Mouse (Mus musculus): ENCODE data around the gene Sugt1.
A peak's percentile ranks its signal among the peaks of the same experiment; 100 is the strongest.

Gene Sugt1

DNA sequence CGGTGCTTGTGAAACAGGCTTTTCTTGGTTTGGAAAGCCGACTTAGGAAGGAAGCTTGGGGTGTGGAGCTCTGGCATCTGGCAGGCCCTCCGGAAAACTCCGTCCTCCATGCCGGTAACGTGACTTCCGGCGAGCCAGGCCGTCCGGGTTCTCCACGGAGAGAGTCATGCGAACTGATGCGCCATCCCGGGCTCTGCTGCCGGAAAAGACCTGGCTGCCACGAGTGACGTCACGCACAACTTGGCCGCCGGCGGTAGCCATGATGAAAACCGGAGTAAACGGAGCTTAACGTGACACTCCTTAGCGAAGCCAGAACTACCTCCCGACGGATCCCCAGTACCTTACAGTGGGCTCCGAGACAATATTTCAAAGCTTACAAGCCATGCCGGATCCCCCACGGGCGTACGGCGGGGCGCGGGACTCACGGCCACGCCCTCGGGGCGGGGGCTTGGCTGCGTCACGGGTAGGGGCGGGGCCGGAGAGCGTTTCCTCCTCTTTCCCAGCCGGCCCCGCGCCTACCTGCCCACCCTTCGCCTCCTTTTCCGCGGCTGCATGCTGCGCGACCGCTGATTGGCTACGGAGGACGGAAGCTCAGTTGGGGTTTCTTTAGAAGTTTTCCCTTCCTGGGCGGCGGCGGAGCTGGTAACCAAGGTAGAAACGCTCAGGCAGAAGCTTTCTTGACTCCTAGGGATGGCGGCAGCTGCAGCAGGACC, at the start of gene Sugt1:
Sugt1 (plus strand) TSS at position 553 of the 713 bp plus-strand sequence.
- DNase-seq (ENCODE audit: low spot score in 2 of 2), result peak; percentile 96 to 97

GRCm38 (mm10) chr14:79537921-79538320, 49.6 kb upstream of the Sugt1 start:
- no peak for DNase-seq (ENCODE audit: low spot score in 2 of 2)

GRCm38 (mm10) chr14:79541606-79542005, 45.9 kb upstream of the Sugt1 start:
- no peak for DNase-seq (ENCODE audit: low spot score in 2 of 2)

DNA sequence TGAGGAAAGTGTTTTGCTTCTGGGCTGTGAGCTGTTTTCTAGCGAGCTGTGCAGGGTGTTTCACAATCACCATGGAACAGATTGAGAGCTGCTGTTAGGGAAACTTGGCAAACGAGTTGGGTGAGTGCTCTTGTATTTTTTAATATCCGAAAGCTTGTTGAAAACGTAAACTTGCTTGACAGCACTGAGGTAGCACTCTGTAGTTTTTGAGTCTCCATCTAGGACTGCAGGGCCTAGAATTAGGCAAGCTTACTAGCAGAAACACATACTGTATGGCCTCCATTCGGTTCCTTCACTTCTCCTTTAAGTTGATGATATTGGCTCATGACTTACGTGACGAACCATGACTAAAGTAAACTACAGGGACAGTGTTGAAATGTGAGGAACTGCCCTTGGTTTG, 38.1 kb upstream of the Sugt1 start:
- DNase-seq (ENCODE audit: low spot score in 2 of 2), result peak; percentile 50 to 66

- no peak for DNase-seq (ENCODE audit: low spot score in 2 of 2)
These were observed 35.6 kb upstream of the Sugt1 start for GRCm38 (mm10) chr14:79551929-79552328.

GRCm38 (mm10) chr14:79552854-79553253, 34.6 kb upstream of the Sugt1 start:
- no peak for DNase-seq (ENCODE audit: low spot score in 2 of 2)

DNA sequence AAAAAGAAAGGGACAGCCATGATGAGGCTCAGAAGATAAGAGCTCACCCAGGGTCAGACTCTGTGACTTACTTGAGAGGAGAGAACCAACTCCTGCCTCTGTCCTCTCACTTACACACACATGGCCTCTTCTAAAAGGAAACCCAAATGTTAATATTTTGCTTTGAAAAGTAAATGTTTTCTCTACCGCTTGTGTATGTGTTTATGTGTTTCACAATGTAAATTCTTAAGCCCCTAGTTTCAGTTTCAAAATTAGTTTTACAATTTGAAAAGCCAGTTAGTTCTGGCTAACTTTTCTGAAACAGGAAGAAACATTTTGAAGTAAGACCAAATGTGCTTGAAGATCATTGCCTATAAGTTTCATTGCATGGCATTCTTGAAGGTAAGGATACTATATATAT, 29.7 kb upstream of the Sugt1 start:
- DNase-seq (ENCODE audit: low spot score in 2 of 2), result no peak

DNA sequence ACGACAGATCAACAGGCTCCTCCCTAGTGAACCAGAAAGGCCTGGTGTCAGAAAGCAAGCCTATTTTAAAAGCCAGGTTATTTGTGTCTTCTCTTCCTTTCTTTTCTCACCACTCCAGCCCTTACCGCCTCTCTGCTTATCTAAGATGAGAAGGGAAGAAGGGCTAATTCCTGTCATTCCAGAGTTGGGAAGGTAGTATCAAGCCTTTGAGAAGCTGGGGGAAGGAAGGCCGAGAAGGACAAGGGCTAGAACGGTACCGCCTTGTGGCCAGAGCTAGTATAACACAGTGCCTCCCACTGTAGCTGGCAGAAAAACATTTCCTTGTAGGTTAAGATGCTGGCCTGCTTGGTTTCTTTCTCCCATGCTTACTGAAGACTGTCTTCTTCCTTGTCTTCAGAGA, 24.7 kb upstream of the Sugt1 start:
- DNase-seq (ENCODE audit: low spot score in 2 of 2), result peak; percentile 43 to 57

DNA sequence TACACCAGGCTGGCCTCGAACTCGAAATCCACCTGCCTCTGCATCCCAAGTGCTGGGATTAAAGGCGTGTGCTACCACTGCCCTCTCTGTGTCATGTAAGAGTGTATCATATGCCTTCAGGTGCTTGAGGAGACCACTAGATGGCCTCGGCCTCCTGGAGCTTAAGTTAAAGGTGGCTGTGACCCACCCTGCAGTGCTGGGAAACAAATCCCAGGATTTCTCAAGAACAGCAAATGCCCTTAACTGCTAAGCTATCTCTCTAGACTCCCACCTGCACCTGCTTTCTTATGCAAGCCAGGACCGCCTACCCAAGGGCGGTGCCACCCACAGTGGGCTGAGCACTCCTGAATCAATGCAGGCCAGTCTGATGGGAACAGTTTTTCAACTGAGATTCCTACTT, 22.7 kb upstream of the Sugt1 start:
- no peak for DNase-seq (ENCODE audit: low spot score in 2 of 2)

- DNase-seq (ENCODE audit: low spot score in 2 of 2), result no peak
These were observed 13.9 kb upstream of the Sugt1 start for GRCm38 (mm10) chr14:79573482-79574191.

GRCm38 (mm10) chr14:79574361-79574760, 13.1 kb upstream of the Sugt1 start:
- DNase-seq (ENCODE audit: low spot score in 2 of 2), result no peak

- DNase-seq (ENCODE audit: low spot score in 2 of 2), result no peak
These were observed 3.8 kb upstream of the Sugt1 start for GRCm38 (mm10) chr14:79583526-79584245.

DNA sequence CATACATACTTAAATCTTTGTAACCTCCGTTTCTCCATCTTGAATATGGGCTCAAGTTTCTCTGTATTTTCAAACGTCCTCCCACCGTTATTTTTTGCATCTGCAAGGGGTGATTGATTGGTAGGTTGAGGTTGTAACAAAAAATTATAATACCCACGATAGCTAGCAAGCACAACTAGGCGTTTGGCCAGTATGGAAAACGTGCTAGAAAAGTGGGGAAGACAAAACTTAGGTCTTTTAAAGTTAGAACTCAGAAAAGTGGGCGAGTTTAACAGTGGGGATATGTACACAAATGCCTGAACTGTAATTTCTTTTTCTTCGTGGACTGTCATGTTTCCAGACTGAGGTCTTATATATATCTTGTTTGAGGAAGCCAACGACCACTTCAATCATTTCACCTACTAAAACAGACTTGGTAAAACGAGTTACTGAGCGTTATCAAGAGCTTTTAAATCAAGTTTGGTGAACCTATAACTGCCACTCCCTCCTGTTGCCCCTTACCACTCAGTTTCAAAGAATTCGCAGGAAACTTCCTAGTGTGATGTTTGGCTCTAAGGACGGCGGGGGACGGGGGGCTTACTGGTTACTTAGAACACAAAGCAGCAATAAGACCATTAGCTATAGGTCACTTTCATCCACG, 872 bp upstream of the Sugt1 start:
- no peak for DNase-seq (ENCODE audit: low spot score in 2 of 2)

DNA sequence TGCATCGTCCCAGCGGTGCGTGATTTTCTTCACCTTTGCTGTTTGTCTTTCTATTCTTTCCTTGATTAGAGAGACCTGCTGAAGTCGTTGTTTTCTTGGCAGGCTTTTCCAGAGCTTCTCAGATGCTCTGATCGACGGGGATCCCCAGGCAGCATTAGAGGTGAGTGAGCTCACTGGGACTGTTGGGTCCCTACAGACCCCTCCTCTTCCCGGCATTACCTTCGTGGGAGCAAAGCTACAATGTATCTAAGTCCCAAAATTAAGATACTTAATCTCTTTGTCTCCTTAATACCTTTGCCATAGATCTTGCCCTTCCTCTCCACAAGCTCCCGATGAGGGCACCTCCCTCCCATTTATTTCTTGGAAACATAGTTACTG, 350 bp downstream of the Sugt1 start:
- no peak for DNase-seq (ENCODE audit: low spot score in 2 of 2)

DNA sequence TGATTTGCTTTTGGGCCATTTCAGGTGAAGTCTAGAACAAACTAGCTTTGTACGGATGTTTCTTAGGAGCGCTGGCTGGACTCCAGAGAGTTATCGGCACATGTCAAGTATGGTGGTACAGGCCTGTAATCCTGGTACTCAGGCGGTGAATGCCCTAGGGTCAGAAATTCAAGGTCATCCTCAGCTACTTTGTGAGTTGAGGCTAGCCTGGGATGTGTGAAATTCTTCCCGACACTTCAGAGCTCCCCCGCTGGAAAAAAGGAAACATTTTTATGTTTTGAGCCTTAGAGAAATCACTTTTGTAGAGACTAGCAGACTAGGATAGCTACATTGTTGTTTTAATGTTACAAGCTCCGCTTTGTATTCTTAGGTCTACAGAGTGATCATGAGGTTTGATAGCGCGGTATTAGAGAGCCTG, 1.1 kb downstream of the Sugt1 start:
- no peak for DNase-seq (ENCODE audit: low spot score in 2 of 2)

DNA sequence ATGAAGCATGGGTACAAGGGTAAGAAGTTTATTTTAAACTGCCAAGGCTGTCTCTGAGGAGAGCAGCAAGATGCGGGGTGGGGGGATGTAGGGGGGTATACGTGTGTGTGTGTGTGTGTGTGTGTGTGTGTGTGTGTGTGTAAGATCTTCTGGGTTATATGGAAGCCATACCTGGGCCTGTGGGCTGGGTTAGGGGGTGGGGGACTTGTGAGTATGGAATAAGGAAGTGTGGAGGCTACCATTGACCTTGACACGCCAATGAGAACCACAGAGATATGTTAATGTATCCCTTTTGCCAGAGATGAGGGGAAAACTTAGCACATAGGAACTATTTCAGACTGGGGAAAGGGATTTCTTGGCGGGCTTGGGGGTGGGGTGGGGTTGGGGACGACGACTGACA, 1.9 kb downstream of the Sugt1 start:
- DNase-seq (ENCODE audit: low spot score in 2 of 2), result no peak

GRCm38 (mm10) chr14:79590916-79591315, 3.4 kb downstream of the Sugt1 start:
- DNase-seq (ENCODE audit: low spot score in 2 of 2), result no peak

GRCm38 (mm10) chr14:79591611-79592010, 4.1 kb downstream of the Sugt1 start:
- no peak for DNase-seq (ENCODE audit: low spot score in 2 of 2)

- no peak for DNase-seq (ENCODE audit: low spot score in 2 of 2)
These were observed 6.6 kb downstream of the Sugt1 start for GRCm38 (mm10) chr14:79594069-79594468.

- no peak for DNase-seq (ENCODE audit: low spot score in 2 of 2)
These were observed 9.1 kb downstream of the Sugt1 start for GRCm38 (mm10) chr14:79596602-79597001.

DNA sequence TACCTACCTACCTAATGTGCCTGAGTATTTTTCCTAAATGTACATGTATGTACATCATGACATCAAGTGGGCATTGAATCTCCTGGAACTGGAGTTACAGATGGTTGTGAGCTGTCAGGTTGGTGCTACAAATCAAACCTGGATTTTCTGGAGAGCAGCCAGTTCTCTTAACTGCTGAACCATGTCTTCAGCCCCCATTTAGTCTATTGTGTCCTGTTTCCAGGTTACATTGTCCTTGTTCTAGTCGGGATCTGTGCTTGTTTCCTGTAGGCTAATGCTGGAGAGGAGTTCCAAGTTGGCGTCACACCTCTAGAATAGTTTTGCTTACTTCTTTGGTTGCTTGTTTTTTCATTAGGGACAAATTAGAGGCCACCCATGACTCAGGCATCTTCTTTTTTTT, 18.4 kb downstream of the Sugt1 start:
- DNase-seq (ENCODE audit: low spot score in 2 of 2), result peak in 1 of 2 experiments; percentile 40

GRCm38 (mm10) chr14:79606392-79606791, 18.9 kb downstream of the Sugt1 start:
- DNase-seq (ENCODE audit: low spot score in 2 of 2), result no peak
